Mouse (Mus musculus): ENCODE data around the gene Pfas. TPM values are rescaled to one million over a fixed set of nuclear protein-coding genes. Genes with fewer than 3 reads are reported as not detected.
"Not testable (repeated sequence)": the region's sequence is repeated elsewhere in the genome, so short reads cannot be mapped to it uniquely, and the experiment has no call there.

Pfas gene
- total and polyA plus RNA-seq, 2 experiments from 2014 or later, result 14.2 to 29.7 TPM

- peaks cover 7% of the 10 kb centered on the region for H3K4me1 ChIP-seq (ENCODE audit: insufficient read depth)
- no peaks in the 10 kb centered on the region for H3K9me3 ChIP-seq (ENCODE audit: low read length)
- no peak for ATAC-seq
- DNase-seq, result no peak
- peak overlapping the region; percentile 90 for H3K9ac ChIP-seq
- no peak for TF ChIP-seq CTCF (IDR thresholded peaks at IDR 0.05; ENCODE audit: low read depth)
- H3K4me3 ChIP-seq (ENCODE audit: low read depth, low read length), result peak overlapping the region; percentile 68
- H3K4me2 ChIP-seq (ENCODE audit: low read depth), result peak overlapping the region; percentile 50
- WGBS, result 64% methylated on average over 3 of the region's 3 CpGs
- peaks cover 7% of the 10 kb centered on the region for H3K36me3 ChIP-seq (ENCODE audit: insufficient read depth)
- H3K27ac ChIP-seq (ENCODE audit: low read depth, low read length), result peak overlapping the region; percentile 93
- no peaks in the 10 kb centered on the region for H3K27me3 ChIP-seq (ENCODE audit: insufficient read depth, low read length)
Measured at GRCm38 (mm10) chr11:69016755-69017154, 8.5 kb upstream of the Pfas start.

- WGBS, result 3% methylated on average over 38 of the region's 38 CpGs
- no peaks in the 10 kb centered on the region for H3K27me3 ChIP-seq (ENCODE audit: insufficient read depth, low read length)
- H3K4me2 ChIP-seq (ENCODE audit: low read depth), result peak within 1 kb of the TSS; percentile 50
- H3K4me1 ChIP-seq (ENCODE audit: insufficient read depth), result peaks cover 7% of the 10 kb centered on the region
- no peaks in the 10 kb centered on the region for H3K9me3 ChIP-seq (ENCODE audit: low read length)
- H3K27ac ChIP-seq (ENCODE audit: low read depth, low read length), result peak within 1 kb of the TSS; percentile 93
- DNase-seq, result peak; percentile 96
- peak within 1 kb of the TSS; percentile 90 for H3K9ac ChIP-seq
- TF ChIP-seq CTCF (IDR thresholded peaks at IDR 0.05; ENCODE audit: low read depth), result peak; percentile 88
- peak within 1 kb of the TSS; percentile 68 for H3K4me3 ChIP-seq (ENCODE audit: low read depth, low read length)
- 0 out of 2 replicates have a peak, but pooled peaks cover under 1% of the 10 kb centered on the region for H3K36me3 ChIP-seq (ENCODE audit: insufficient read depth)
- ATAC-seq, result peak; percentile 98
Measured at GRCm38 (mm10) chr11:69015644-69016441, 7.6 kb upstream of the Pfas start, which contains the start of gene Ctc1. Gene Ctc1, plus strand, starts transcription at chr11:69015911.

DNA sequence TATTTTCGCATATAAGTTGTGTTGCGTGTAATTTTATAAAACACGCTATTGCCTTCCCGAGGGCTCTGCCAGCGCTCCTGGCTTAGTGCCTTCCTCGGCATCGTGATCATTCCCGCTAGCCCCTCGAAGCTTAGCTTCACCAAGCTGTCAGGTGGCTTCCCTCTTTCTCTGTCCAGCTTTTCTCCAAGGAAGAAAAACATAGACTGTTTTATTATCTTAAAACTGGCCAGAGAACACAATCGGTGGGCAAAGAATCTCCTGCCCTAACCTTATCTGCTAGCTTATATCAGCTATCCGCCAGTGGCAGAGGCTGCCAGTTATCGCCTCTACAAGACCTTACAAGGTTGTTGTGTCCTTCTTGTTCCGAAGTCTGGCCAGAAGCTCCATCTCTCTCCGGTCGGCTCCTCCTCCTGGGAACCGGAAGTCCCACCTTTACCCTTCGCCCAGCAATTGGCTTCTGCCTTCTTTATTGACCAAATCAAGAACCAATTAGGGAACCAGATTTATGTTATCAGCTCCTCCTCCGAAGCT is 3.9 kb upstream of the Pfas start:
- ATAC-seq, result peak; percentile 74
- peak overlapping the region; percentile 83 for H3K27ac ChIP-seq (ENCODE audit: low read depth, low read length)
- peak; percentile 93 for DNase-seq
- H3K4me2 ChIP-seq (ENCODE audit: low read depth), result peak overlapping the region; percentile 72
- no peaks in the 10 kb centered on the region for H3K36me3 ChIP-seq (ENCODE audit: insufficient read depth)
- H3K4me3 ChIP-seq (ENCODE audit: low read depth, low read length), result peak overlapping the region; percentile 51
- H3K4me1 ChIP-seq (ENCODE audit: insufficient read depth), result peaks cover 11% of the 10 kb centered on the region
- WGBS, result 1% methylated on average over 18 of the region's 18 CpGs
- H3K27me3 ChIP-seq (ENCODE audit: insufficient read depth, low read length), result no peaks in the 10 kb centered on the region
- no peaks in the 10 kb centered on the region for H3K9me3 ChIP-seq (ENCODE audit: low read length)
- no peak for TF ChIP-seq CTCF (IDR thresholded peaks at IDR 0.05; ENCODE audit: low read depth)
- H3K9ac ChIP-seq, result peak overlapping the region; percentile 60

DNA sequence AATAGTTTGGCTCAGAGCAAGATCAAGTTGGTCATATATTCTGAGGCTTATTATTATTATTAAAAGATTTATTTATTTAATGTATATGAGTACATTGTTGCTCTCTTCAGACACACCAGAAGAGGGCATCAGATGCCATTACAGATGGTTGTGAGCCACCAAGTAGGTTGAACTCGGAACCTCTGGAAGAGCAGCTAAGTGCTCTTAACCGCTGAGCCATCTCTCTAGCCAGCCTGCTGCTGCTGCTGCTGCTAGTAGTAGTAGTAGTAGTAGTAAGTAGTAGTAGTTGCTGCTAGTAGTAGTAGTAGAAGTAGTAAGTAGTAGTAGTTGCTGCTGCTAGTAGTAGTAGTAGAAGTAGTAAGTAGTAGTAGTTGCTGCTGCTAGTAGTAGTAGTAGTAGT is 3.2 kb upstream of the Pfas start:
- not testable (repeated sequence) for H3K27me3 ChIP-seq (ENCODE audit: insufficient read depth, low read length); ATAC-seq; H3K27ac ChIP-seq (ENCODE audit: low read depth, low read length); DNase-seq; H3K9me3 ChIP-seq (ENCODE audit: low read length); H3K36me3 ChIP-seq (ENCODE audit: insufficient read depth); H3K4me1 ChIP-seq (ENCODE audit: insufficient read depth)
- Histone ChIP-seq H3K9ac (0 out of 2 replicates have a peak overlapping the region, but pooled peaks have one; percentile 60), H3K4me2 (ENCODE audit: low read depth) (peak overlapping the region; percentile 72), H3K4me3 (ENCODE audit: low read depth, low read length) (peak overlapping the region; percentile 51)
- 84% methylated on average over 2 of the region's 2 CpGs for WGBS

DNA sequence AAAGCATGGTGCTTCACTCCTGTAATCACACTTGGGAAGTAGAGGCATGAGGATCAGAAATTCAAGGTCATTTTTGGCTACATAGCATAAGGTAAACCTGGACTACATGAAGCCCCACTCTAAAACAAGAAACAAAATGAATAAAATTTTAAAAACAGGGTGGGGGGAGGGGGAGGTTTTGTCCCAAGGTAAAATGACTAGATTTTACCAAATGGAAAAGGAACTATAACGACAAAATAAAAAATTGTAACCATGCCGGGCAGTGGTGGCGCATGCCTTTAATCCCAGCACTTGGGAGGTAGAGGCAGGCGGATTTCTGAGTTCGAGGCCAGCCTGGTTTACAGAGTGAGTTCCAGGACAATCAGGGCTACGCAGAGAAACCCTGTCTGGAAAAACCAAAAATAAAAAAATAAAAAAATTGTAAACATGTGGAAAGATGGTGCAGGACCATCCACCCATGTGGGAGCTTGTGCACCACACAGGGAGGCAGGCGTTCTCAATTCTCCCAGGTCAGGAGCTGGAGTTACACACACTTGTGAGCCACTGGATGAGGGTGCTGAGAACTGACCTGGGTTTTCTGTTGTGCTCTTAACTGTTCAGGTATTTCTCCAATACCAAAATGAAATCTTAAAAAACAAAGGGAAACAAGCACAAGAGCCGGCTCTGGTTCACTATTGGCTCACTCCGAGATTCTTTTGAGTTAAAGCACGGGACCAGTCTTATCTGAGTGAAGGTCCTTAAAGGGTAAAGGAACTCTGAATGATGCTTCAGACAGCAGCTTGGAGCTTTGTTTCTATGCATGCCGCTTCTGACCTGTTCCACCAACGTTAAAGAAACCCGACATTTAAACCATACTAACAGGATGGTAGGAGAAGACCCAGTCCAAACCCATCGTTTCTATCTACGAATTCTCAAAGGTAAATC is 2.4 kb upstream of the Pfas start:
- H3K4me1 ChIP-seq (ENCODE audit: insufficient read depth), result peaks cover 4% of the 10 kb centered on the region; the same call in 1 of the 2 replicates
- H3K27ac ChIP-seq (ENCODE audit: low read depth, low read length), result no peak overlapping the region
- no peaks in the 10 kb centered on the region for H3K9me3 ChIP-seq (ENCODE audit: low read length)
- no peak for TF ChIP-seq CTCF (IDR thresholded peaks at IDR 0.05; ENCODE audit: low read depth)
- H3K9ac ChIP-seq, result no peak overlapping the region
- WGBS, result 91% methylated on average over 15 of the region's 15 CpGs
- H3K4me3 ChIP-seq (ENCODE audit: low read depth, low read length), result no peak overlapping the region
- H3K36me3 ChIP-seq (ENCODE audit: insufficient read depth), result no peaks in the 10 kb centered on the region
- H3K27me3 ChIP-seq (ENCODE audit: insufficient read depth, low read length), result no peaks in the 10 kb centered on the region
- no peak for ATAC-seq
- H3K4me2 ChIP-seq (ENCODE audit: low read depth), result no peak overlapping the region
- no peak for DNase-seq

GRCm38 (mm10) chr11:69009508-69009907 is 1.2 kb upstream of the Pfas start:
- Histone ChIP-seq H3K36me3 (ENCODE audit: insufficient read depth) (no peaks in the 10 kb centered on the region), H3K27me3 (ENCODE audit: insufficient read depth, low read length) (no peaks in the 10 kb centered on the region), H3K4me1 (ENCODE audit: insufficient read depth) (peaks cover 4% of the 10 kb centered on the region; the same call in 1 of the 2 replicates), H3K9me3 (ENCODE audit: low read length) (no peaks in the 10 kb centered on the region), H3K27ac (ENCODE audit: low read depth, low read length) (no peak overlapping the region), H3K4me2 (ENCODE audit: low read depth) (no peak overlapping the region), H3K9ac (no peak overlapping the region), H3K4me3 (ENCODE audit: low read depth, low read length) (no peak overlapping the region)
- DNase-seq, result no peak
- no peak for ATAC-seq
- TF ChIP-seq CTCF (IDR thresholded peaks at IDR 0.05; ENCODE audit: low read depth), result no peak
- WGBS, result 89% methylated on average over 1 of the region's 1 CpGs

DNA sequence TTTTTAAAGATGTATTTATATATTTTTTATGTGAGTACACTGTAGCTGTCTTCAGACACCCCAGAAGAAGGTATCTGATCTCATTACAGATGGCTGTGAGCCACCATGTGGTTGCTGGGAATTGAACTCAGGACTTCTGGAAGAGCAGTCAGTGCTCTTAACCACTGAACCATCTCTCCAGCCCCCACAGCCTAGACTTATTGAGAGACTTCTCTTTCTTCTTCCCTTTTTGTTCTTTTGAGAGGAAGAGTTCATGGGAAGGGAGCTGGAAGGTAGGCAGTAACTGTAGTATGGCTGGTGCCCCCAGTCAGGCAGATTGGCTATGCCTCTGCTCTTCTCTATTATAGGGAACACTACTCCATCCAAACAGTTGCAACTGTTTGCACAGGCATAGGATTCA is 1.7 kb downstream of the Pfas start:
- not testable (repeated sequence) for DNase-seq; H3K9me3 ChIP-seq (ENCODE audit: low read length); H3K4me1 ChIP-seq (ENCODE audit: insufficient read depth); H3K4me3 ChIP-seq (ENCODE audit: low read depth, low read length); H3K9ac ChIP-seq; H3K4me2 ChIP-seq (ENCODE audit: low read depth); H3K27ac ChIP-seq (ENCODE audit: low read depth, low read length); ATAC-seq; H3K27me3 ChIP-seq (ENCODE audit: insufficient read depth, low read length)
- H3K36me3 ChIP-seq (ENCODE audit: insufficient read depth), result peaks cover 17% of the 10 kb centered on the region
